Mouse (Mus musculus) stomach, postnatal 0 days (tissue): ENCODE measurements around the gene Trim17. TPM values are rescaled to one million over a fixed set of nuclear protein-coding genes. Genes with fewer than 3 reads are reported as not detected.
A peak's percentile ranks its signal among the peaks of the same experiment; 100 is the strongest.

Experiments used
- ATAC-seq: fragments of 200-750 bp; cut with Nextera tagmentation; 2 replicates; pipeline ENCODE4 v1.8.0; 2017; ENCODE audit not compliant: low FRiP score, low TSS enrichment
- DNase-seq: peaks from one replicate; pipeline ENCODE4 v3.0.0-alpha.2; 2016; ENCODE audit warnings: low spot score
- H3K27ac ChIP-seq: fragments of 300-500 bp; sonication (generic); replicated peaks from 2 replicates; pipeline ENCODE4 v1.5.1; 2014; ENCODE audit warnings: mild to moderate bottlenecking, control low read depth
- H3K27me3 ChIP-seq: fragments of 300-500 bp; sonication (generic); 2 replicates; pipeline ENCODE4 v1.6.1; 2014; ENCODE audit warnings: low read length; ENCODE audit not compliant: control insufficient read depth, insufficient read depth
- H3K36me3 ChIP-seq: fragments of 300-500 bp; sonication (generic); 2 replicates; pipeline ENCODE4 v1.6.1; 2014; ENCODE audit warnings: low read length, mixed read lengths; ENCODE audit not compliant: control insufficient read depth, insufficient read depth
- H3K4me1 ChIP-seq: fragments of 300-500 bp; sonication (generic); replicated peaks from 2 replicates; pipeline ENCODE4 v1.6.1; 2014; ENCODE audit warnings: antibody characterized with exemption; ENCODE audit not compliant: control insufficient read depth, insufficient read depth
- H3K4me2 ChIP-seq: fragments of 300-500 bp; sonication (generic); replicated peaks from 2 replicates; pipeline ENCODE4 v1.6.1; 2014; ENCODE audit warnings: low read depth, mild to moderate bottlenecking, control low read depth, moderate library complexity
- H3K4me3 ChIP-seq: fragments of 300-500 bp; sonication (generic); 2 replicates; pipeline ENCODE4 v1.5.1; 2014; ENCODE audit warnings: low read depth, low read length, control low read depth
- H3K9ac ChIP-seq: fragments of 300-500 bp; sonication (generic); 2 replicates; pipeline ENCODE4 v1.6.1; 2014; ENCODE audit warnings: mild to moderate bottlenecking, low read length, control low read depth, mixed read lengths
- H3K9me3 ChIP-seq: fragments of 300-500 bp; sonication (generic); 2 replicates; pipeline ENCODE4 v1.6.1; 2016; ENCODE audit warnings: low read length; ENCODE audit not compliant: control insufficient read depth
- CTCF ChIP-seq: IDR thresholded peaks from 2 replicates; pipeline ENCODE4 v1.5.1; 2016; ENCODE audit warnings: antibody characterized with exemption, low read depth, mild to moderate bottlenecking, moderate library complexity
- EP300 ChIP-seq: optimal IDR thresholded peaks from 2 replicates; pipeline ENCODE3; 2016; ENCODE audit warnings: antibody characterized with exemption
- WGBS: fragments of 180-500 bp; shearing (Covaris S2); extraction: QIAGEN DNeasy Blood & Tissue Kit; methylation state at CpG from one replicate; pipeline ENCODE4 v1.1.7; 2014; 5-methylcytosine and 5-hydroxymethylcytosine counted together
- polyA plus RNA-seq: library from polyadenylated mRNA; unstranded; fragments of >200 nt; fragmentation: Nextera tagmentation; extraction: Ambion mirVana; gene quantifications from 2 replicates; pipeline ENCODE4 v1.2.1, GENCODE M21; 2015

The Trim17 gene
- 0.05 and 0.08 TPM in 2 replicates for polyA plus RNA-seq

- TF ChIP-seq CTCF, result peak; percentile 75
- TF ChIP-seq EP300, result no peak
- H3K36me3 ChIP-seq, result no peaks in the 10 kb centered on the region
- under 1% methylated on average over 49 of the region's 49 CpGs for WGBS
- H3K4me2 ChIP-seq, result peak within 1 kb of the TSS; percentile 79
- H3K4me3 ChIP-seq, result peak within 1 kb of the TSS; percentile 55
- H3K4me1 ChIP-seq, result no peaks in the 10 kb centered on the region; the same call in 1 of the 2 replicates
- no peaks in the 10 kb centered on the region for H3K27me3 ChIP-seq
- peak; percentile 87 for DNase-seq
- H3K9me3 ChIP-seq, result no peaks in the 10 kb centered on the region
- ATAC-seq, result peak; percentile 93
- peak within 1 kb of the TSS; percentile 84 for H3K9ac ChIP-seq
- peak within 1 kb of the TSS; percentile 97 for H3K27ac ChIP-seq
Observed at GRCm38 (mm10) chr11:58954420-58955142, at the start of gene Trim17, which contains the start of gene Hist3h2a. Gene Trim17, plus strand, starts transcription at chr11:58954685. Gene Hist3h2a, plus strand, starts transcription at chr11:58954685.

GRCm38 (mm10) chr11:58904838-58905237 is 49.6 kb upstream of the Trim17 start:
- Histone ChIP-seq H3K4me1 (0 out of 2 replicates have a peak, but pooled peaks cover 4% of the 10 kb centered on the region), H3K36me3 (peaks cover 8% of the 10 kb centered on the region; the same call in 1 of the 2 replicates), H3K9me3 (no peaks in the 10 kb centered on the region), H3K9ac (no peak overlapping the region), H3K4me3 (no peak overlapping the region), H3K27ac (no peak overlapping the region), H3K27me3 (no peaks in the 10 kb centered on the region), H3K4me2 (no peak overlapping the region)
- TF ChIP-seq EP300, result no peak
- no peak for TF ChIP-seq CTCF
- ATAC-seq (no peak), DNase-seq (peak; percentile 18)
- WGBS, result 59% methylated on average over 6 of the region's 6 CpGs

DNA sequence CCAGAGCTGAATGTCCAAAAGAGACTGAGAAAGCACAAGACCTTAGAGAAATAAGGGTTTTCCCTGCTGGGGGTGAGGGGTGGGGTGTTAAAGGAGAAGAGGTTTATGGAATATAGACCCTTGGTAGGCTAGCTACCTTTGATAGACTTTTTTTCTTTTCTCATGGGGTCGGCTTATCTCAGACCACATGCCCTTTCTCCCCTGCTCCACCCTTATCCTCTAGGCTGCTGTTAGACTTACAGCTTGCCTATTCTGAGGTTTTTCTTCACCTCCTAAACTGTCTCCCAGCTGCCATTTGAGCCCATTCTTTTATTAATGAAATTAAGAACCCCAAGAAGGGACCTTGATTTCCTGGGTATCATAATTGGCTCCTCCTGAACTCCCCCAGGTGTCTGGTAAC is 40.7 kb upstream of the Trim17 start:
- TF ChIP-seq EP300 (no peak), CTCF (no peak)
- Histone ChIP-seq H3K27ac (no peak overlapping the region), H3K36me3 (no peaks in the 10 kb centered on the region), H3K4me3 (no peak overlapping the region), H3K9ac (no peak overlapping the region), H3K9me3 (no peaks in the 10 kb centered on the region), H3K27me3 (no peaks in the 10 kb centered on the region), H3K4me2 (no peak overlapping the region), H3K4me1 (0 out of 2 replicates have a peak, but pooled peaks cover 3% of the 10 kb centered on the region)
- WGBS, result 54% methylated on average over 1 of the region's 1 CpGs
- no peak for DNase-seq
- no peak for ATAC-seq

DNA sequence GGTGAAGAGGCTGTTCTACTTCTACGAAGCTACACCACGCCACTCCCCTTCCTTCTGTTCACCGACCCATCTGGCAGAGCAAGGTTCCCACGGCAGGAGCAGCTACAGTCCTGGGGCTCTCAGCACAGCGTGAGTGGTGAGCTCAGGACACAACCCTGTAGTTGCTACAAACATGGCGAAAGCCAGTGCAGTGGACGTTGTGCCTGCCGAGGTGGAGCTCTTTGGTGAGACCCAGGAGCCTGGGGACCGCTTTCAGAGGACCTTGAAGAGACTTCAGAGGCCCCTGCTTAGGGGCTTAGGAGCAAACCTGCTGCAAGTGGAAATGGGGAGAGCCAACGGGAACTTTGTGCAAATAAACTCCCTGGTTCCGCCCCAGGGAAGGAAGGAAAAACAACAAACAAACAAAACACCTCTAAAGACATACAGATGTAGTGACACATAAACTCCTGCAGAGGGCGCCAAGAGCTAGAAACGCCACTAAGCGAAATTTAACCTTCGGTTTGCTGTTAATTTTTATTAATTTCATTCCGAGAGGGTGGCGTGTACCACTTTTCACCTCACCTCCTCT is 39.9 kb upstream of the Trim17 start:
- ATAC-seq (peak; percentile 56), DNase-seq (peak; percentile 37)
- 12% methylated on average over 17 of the region's 17 CpGs for WGBS

GRCm38 (mm10) chr11:58916879-58917744 is 37.4 kb upstream of the Trim17 start:
- DNase-seq, result peak; percentile 49
- 50% methylated on average over 14 of the region's 14 CpGs for WGBS
- TF ChIP-seq EP300 (no peak), CTCF (peak; percentile 69)

More for the DNA sequence above, 39.9 kb upstream of the Trim17 start:
- Histone ChIP-seq H3K36me3 (no peaks in the 10 kb centered on the region), H3K4me3 (peak overlapping the region; percentile 37), H3K27ac (no peak overlapping the region), H3K4me2 (peak overlapping the region; percentile 79), H3K9me3 (no peaks in the 10 kb centered on the region), H3K4me1 (0 out of 2 replicates have a peak, but pooled peaks cover 3% of the 10 kb centered on the region), H3K9ac (peak overlapping the region; percentile 58), H3K27me3 (no peaks in the 10 kb centered on the region)
- TF ChIP-seq EP300 (no peak), CTCF (peak; percentile 83)

More at GRCm38 (mm10) chr11:58916879-58917744, 37.4 kb upstream of the Trim17 start:
- ATAC-seq, result 0 out of 2 replicates have a peak, but pooled peaks have one; percentile 14
- Histone ChIP-seq H3K4me3 (no peak overlapping the region), H3K4me1 (0 out of 2 replicates have a peak, but pooled peaks cover 3% of the 10 kb centered on the region), H3K9me3 (no peaks in the 10 kb centered on the region), H3K36me3 (no peaks in the 10 kb centered on the region), H3K9ac (no peak overlapping the region), H3K4me2 (no peak overlapping the region), H3K27ac (no peak overlapping the region), H3K27me3 (no peaks in the 10 kb centered on the region)
